Mouse (Mus musculus): ENCODE data around the gene Acat2. TPM values are rescaled to one million over a fixed set of nuclear protein-coding genes. Genes with fewer than 3 reads are reported as not detected.

Gene Acat2
- polyA plus RNA-seq, 1 experiment from 2014 or later, result 361 TPM

DNA sequence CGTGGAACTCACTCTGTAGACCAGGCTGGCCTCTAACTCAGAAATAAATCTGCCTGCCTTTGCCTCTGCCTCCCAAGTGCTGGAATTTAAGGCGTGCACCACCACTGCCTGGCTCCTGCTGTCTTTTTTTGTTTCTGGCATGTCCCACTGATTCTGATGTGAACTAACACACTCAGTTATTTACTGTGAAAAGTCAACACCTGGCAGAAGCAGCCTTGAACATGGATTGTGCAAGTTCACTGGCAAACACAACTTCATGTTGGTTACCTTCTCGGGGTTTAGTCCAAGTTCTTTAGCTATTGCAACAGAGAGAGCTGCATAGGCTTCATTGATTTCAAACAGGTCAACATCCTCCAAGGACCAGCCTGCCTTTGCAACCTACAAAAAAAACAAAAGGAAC is 35.5 kb downstream of the Acat2 start:
- 91% methylated on average over 3 of the region's 3 CpGs for WGBS
- Histone ChIP-seq H3K9ac (ENCODE audit: low read length) (no peak overlapping the region), H3K4me3 (ENCODE audit: low read depth, low read length) (no peak overlapping the region), H3K9me3 (ENCODE audit: control insufficient read depth, low read length) (no peaks in the 10 kb centered on the region), H3K4me1 (ENCODE audit: control insufficient read depth, insufficient read depth, low read length) (no peaks in the 10 kb centered on the region), H3K4me2 (ENCODE audit: low read depth) (no peak overlapping the region), H3K27me3 (ENCODE audit: control insufficient read depth, insufficient read depth, low read length) (no peaks in the 10 kb centered on the region), H3K36me3 (ENCODE audit: control insufficient read depth, insufficient read depth, low read length) (peaks cover 35% of the 10 kb centered on the region), H3K27ac (ENCODE audit: low read depth, low read length) (no peak overlapping the region)
- DNase-seq (ENCODE audit: low spot score) (no peak), ATAC-seq (ENCODE audit: insufficient read depth, low FRiP score, low TSS enrichment) (no peak)

DNA sequence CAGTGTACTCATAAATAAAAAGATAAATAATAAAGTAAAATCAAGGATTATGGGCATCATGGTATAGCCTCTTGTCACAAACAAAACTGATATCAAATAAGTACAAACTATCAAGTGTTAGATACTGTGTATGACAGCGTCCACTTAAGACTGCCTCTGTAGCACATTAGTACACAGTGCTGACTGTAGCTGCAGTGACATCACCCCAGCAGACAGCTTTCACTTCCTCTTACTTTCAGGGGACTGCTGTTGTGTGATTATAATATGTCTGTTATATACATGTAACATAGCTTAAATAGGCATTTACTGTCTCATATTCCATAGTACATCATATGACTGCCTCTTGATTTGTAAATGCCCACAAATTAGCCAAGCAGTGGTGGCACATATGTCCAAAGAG is 39.5 kb downstream of the Acat2 start:
- Histone ChIP-seq H3K36me3 (ENCODE audit: control insufficient read depth, insufficient read depth, low read length) (peaks cover 37% of the 10 kb centered on the region), H3K27me3 (ENCODE audit: control insufficient read depth, insufficient read depth, low read length) (no peaks in the 10 kb centered on the region), H3K27ac (ENCODE audit: low read depth, low read length) (no peak overlapping the region), H3K9ac (ENCODE audit: low read length) (no peak overlapping the region), H3K4me2 (ENCODE audit: low read depth) (no peak overlapping the region), H3K4me1 (ENCODE audit: control insufficient read depth, insufficient read depth, low read length) (no peaks in the 10 kb centered on the region; the same call in 1 of the 2 replicates), H3K9me3 (ENCODE audit: control insufficient read depth, low read length) (no peaks in the 10 kb centered on the region), H3K4me3 (ENCODE audit: low read depth, low read length) (no peak overlapping the region)
- ATAC-seq (ENCODE audit: insufficient read depth, low FRiP score, low TSS enrichment) (no peak), DNase-seq (ENCODE audit: low spot score) (no peak)
- WGBS, result 93% methylated on average over 1 of the region's 1 CpGs

DNA sequence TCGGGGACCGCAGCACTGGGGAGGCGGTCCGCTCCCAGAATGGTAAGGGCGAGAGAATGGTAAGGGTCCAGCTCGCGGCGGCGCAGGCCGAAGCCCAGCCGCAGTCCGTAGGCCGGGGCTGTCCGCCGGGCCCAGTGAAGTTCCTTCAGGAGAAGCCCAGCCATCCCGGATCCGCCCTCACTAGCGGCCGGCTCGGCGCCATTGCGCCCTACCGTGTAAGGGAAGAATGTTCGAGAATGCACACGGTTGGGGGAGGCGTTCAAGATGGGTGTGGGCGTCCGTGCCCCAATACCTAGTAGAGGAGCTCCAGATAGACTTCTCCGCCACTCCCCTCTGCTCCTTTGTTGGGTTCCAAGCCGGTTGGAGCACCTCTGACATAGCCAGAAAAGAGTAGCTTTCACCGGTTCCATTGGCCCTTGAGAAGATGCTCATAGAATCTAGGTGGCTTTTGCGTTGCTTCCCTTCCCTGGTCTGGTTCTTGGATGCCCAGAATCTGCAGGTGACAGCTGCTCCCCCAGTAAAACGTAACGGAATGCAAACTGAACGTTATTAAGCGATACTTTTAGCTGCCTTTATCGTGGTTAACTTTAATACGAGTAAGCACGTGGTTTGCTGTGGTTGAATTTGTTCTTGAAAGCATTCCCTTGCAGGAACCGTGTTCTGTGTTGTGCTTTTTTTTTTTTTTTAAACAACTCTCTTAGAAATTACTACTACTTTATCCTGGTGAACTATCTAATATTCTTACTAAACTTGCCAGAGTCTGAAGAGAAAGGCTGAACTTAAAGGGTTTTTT is 43.8 kb downstream of the Acat2 start:
- Histone ChIP-seq H3K4me1 (ENCODE audit: control insufficient read depth, insufficient read depth, low read length) (no peaks in the 10 kb centered on the region; the same call in 1 of the 2 replicates), H3K36me3 (ENCODE audit: control insufficient read depth, insufficient read depth, low read length) (peaks cover 16% of the 10 kb centered on the region), H3K4me3 (ENCODE audit: low read depth, low read length) (peak overlapping the region; percentile 92), H3K4me2 (ENCODE audit: low read depth) (peak overlapping the region; percentile 49), H3K27me3 (ENCODE audit: control insufficient read depth, insufficient read depth, low read length) (no peaks in the 10 kb centered on the region), H3K9me3 (ENCODE audit: control insufficient read depth, low read length) (no peaks in the 10 kb centered on the region), H3K9ac (ENCODE audit: low read length) (peak overlapping the region; percentile 97), H3K27ac (ENCODE audit: low read depth, low read length) (peak overlapping the region; percentile 85)
- ATAC-seq (ENCODE audit: insufficient read depth, low FRiP score, low TSS enrichment) (peak; percentile 61), DNase-seq (ENCODE audit: low spot score) (no peak)
- WGBS, result under 1% methylated on average over 40 of the region's 40 CpGs

DNA sequence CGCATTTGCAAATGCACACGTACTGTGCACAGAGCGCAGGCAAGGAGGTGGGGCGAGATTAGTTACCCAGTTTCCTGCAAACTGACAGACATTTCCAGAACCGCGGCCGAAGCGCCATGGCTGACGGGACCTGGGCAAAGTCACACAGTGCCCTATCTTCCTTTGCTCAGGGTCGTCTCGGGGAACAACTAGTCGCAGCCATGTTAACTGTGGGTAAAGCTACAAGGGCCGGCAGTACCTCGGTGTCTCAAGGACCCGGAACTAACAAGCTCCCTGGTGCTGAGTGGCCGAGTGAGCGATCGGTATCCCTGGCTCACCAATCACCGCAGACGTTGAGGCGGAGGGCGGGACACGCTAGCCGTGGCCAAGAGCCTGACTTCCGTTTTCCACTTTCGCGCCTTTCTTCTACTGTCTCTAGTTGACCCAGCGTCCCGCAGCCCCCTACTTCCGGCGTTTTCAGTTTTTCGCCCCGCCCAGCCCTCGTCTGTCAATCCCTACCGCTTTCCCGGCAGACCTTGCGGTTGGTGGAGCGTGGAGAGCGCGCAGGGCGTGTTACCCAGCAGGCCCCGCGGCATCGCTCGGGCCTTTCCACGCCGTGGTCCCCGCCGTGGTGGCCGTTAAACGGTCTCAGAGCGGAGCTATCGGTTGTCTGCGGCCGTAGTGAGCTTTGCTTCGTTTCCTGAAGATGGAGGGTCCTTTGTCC is 44.5 kb downstream of the Acat2 start, which contains the start of gene Mrpl18:
TSS of gene Mrpl18 (minus strand) at position 465 of the 703 bp plus-strand sequence.
- under 1% methylated on average over 56 of the region's 56 CpGs for WGBS

DNA sequence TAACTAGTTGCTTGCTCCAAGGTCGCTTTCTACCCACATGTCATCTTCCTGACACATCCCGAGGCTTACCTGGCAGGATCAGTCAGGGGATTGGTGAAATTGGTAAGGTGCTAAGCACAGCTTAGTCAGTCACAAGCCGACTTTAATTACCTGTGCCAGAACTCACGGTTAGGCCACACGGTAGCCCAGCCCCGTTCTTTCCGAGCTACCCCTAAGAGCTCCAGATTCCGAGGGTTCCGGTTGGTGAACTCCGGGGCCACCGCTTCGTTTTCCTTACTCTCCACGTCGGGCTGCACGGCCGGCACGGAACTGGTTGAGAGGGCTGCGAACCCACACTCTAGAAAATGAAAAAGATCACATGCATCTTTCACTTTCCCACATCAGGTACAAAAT is 45.1 kb downstream of the Acat2 start, which contains the start of gene Tcp1:
TSS of gene Tcp1 (plus strand) at position 214 of the 393 bp plus-strand sequence.
- Histone ChIP-seq H3K4me1 (ENCODE audit: control insufficient read depth, insufficient read depth, low read length) (no peaks in the 10 kb centered on the region; the same call in 1 of the 2 replicates), H3K36me3 (ENCODE audit: control insufficient read depth, insufficient read depth, low read length) (peaks cover 13% of the 10 kb centered on the region), H3K27ac (ENCODE audit: low read depth, low read length) (peak within 1 kb of the TSS; percentile 85), H3K4me2 (ENCODE audit: low read depth) (peak within 1 kb of the TSS; percentile 86), H3K27me3 (ENCODE audit: control insufficient read depth, insufficient read depth, low read length) (no peaks in the 10 kb centered on the region), H3K9ac (ENCODE audit: low read length) (peak within 1 kb of the TSS; percentile 97), H3K9me3 (ENCODE audit: control insufficient read depth, low read length) (no peaks in the 10 kb centered on the region), H3K4me3 (ENCODE audit: low read depth, low read length) (peak within 1 kb of the TSS; percentile 92)
- DNase-seq (ENCODE audit: low spot score) (no peak), ATAC-seq (ENCODE audit: insufficient read depth, low FRiP score, low TSS enrichment) (peak; percentile 38; the same call in 1 of the 2 replicates)
- WGBS, result 1% methylated on average over 18 of the region's 18 CpGs

More for the DNA sequence above, 44.5 kb downstream of the Acat2 start, which contains the start of gene Mrpl18:
- ATAC-seq (ENCODE audit: insufficient read depth, low FRiP score, low TSS enrichment), result peak; percentile 99
- peak within 1 kb of the TSS; percentile 86 for H3K4me2 ChIP-seq (ENCODE audit: low read depth)
- H3K27me3 ChIP-seq (ENCODE audit: control insufficient read depth, insufficient read depth, low read length), result no peaks in the 10 kb centered on the region
- no peaks in the 10 kb centered on the region for H3K9me3 ChIP-seq (ENCODE audit: control insufficient read depth, low read length)
- H3K4me3 ChIP-seq (ENCODE audit: low read depth, low read length), result peak within 1 kb of the TSS; percentile 92
- DNase-seq (ENCODE audit: low spot score), result peak; percentile 99
- H3K36me3 ChIP-seq (ENCODE audit: control insufficient read depth, insufficient read depth, low read length), result peaks cover 13% of the 10 kb centered on the region
- H3K27ac ChIP-seq (ENCODE audit: low read depth, low read length), result peak within 1 kb of the TSS; percentile 85
- no peaks in the 10 kb centered on the region; the same call in 1 of the 2 replicates for H3K4me1 ChIP-seq (ENCODE audit: control insufficient read depth, insufficient read depth, low read length)
- peak within 1 kb of the TSS; percentile 97 for H3K9ac ChIP-seq (ENCODE audit: low read length)

DNA sequence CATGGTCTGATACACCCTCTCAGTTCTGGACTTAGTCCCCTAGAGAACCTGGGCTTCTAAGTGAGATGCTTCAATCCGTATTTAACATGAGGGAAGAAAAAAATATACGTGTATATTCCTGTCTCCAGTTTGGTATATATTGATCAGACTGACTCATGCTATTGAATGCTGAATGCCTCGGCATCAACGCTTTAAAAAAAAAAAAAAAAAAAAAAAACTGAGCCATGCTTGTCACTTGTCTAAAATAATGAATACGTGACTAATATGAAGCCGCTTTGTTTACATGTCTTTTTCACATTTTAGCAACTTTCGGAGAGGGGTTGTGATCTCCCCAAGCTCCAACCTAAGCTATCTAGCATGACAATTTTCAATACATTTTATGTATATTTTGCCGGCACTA is 50.2 kb downstream of the Acat2 start:
- DNase-seq (ENCODE audit: low spot score), result no peak
- WGBS, result 90% methylated on average over 8 of the region's 8 CpGs
- H3K36me3 ChIP-seq (ENCODE audit: control insufficient read depth, insufficient read depth, low read length), result peaks cover 7% of the 10 kb centered on the region

DNA sequence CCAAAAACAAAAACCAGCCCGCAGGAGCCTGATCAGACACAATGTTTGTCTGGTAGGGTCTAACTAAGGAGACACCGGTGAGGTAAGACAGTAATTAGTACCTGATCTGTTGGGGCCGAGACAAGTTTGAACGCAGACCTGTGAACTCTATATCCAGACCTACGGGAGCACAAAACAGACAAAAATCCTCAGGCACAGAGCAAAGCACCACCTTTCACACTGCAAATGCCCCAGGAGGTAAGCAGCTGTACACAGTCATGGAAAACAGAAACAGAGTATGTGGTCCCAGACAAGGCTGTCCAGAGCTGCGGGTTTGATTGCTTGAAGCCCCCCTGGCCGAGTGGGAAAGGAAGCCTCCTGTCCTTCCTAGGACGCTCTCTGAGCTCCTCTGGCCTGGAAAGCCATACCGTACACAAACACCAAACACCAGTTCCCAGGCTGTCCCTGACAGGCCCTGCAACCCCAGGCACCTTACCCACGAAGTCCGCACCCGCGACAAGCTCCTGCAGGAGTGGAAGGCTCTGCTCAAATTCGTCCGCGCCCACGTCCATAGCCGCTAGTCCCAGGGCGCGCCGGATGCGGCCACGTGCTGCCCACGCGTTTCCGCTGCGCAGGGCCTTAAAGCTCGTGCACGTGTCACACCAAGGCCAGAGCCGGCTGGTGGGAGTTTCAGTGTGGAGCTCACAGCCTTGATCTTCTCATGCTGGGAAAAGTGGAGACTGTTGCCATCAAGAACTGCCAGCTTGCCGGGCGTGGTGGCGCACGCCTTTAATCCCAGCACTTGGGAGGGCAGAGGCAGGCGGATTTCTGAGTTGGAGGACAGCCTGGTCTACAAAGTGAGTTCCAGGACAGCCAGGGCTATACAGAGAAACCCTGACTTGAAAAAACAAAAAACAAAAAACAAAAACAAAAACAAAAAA is 50.9 kb downstream of the Acat2 start, which contains the start of gene Pnldc1:
TSS of gene Pnldc1 (minus strand) at position 870 of the 920 bp plus-strand sequence.
- H3K27ac ChIP-seq (ENCODE audit: low read depth, low read length), result no peak within 1 kb of the TSS
- no peak for ATAC-seq (ENCODE audit: insufficient read depth, low FRiP score, low TSS enrichment)

More for the DNA sequence above, 50.2 kb downstream of the Acat2 start:
- Histone ChIP-seq H3K9ac (ENCODE audit: low read length) (no peak overlapping the region), H3K27ac (ENCODE audit: low read depth, low read length) (no peak overlapping the region), H3K9me3 (ENCODE audit: control insufficient read depth, low read length) (no peaks in the 10 kb centered on the region), H3K27me3 (ENCODE audit: control insufficient read depth, insufficient read depth, low read length) (no peaks in the 10 kb centered on the region), H3K4me1 (ENCODE audit: control insufficient read depth, insufficient read depth, low read length) (no peaks in the 10 kb centered on the region; the same call in 1 of the 2 replicates), H3K4me3 (ENCODE audit: low read depth, low read length) (no peak overlapping the region), H3K4me2 (ENCODE audit: low read depth) (no peak overlapping the region)
- ATAC-seq (ENCODE audit: insufficient read depth, low FRiP score, low TSS enrichment), result no peak

GRCm38 (mm10) chr17:12906436-12906835 is 54.1 kb downstream of the Acat2 start:
- DNase-seq (ENCODE audit: low spot score) (no peak), ATAC-seq (ENCODE audit: insufficient read depth, low FRiP score, low TSS enrichment) (no peak)
- no peak overlapping the region for H3K4me2 ChIP-seq (ENCODE audit: low read depth)
- H3K27me3 ChIP-seq (ENCODE audit: control insufficient read depth, insufficient read depth, low read length), result no peaks in the 10 kb centered on the region
- no peaks in the 10 kb centered on the region for H3K4me1 ChIP-seq (ENCODE audit: control insufficient read depth, insufficient read depth, low read length)
- 89% methylated on average over 9 of the region's 9 CpGs for WGBS
- no peak overlapping the region for H3K4me3 ChIP-seq (ENCODE audit: low read depth, low read length)
- H3K9me3 ChIP-seq (ENCODE audit: control insufficient read depth, low read length), result no peaks in the 10 kb centered on the region
- no peak overlapping the region for H3K27ac ChIP-seq (ENCODE audit: low read depth, low read length)
- no peak overlapping the region for H3K9ac ChIP-seq (ENCODE audit: low read length)
- no peaks in the 10 kb centered on the region for H3K36me3 ChIP-seq (ENCODE audit: control insufficient read depth, insufficient read depth, low read length)

More for the DNA sequence above, 50.9 kb downstream of the Acat2 start, which contains the start of gene Pnldc1:
- H3K4me1 ChIP-seq (ENCODE audit: control insufficient read depth, insufficient read depth, low read length), result no peaks in the 10 kb centered on the region
- H3K27me3 ChIP-seq (ENCODE audit: control insufficient read depth, insufficient read depth, low read length), result no peaks in the 10 kb centered on the region
- H3K36me3 ChIP-seq (ENCODE audit: control insufficient read depth, insufficient read depth, low read length), result peaks cover 7% of the 10 kb centered on the region
- no peak within 1 kb of the TSS for H3K4me2 ChIP-seq (ENCODE audit: low read depth)
- no peaks in the 10 kb centered on the region for H3K9me3 ChIP-seq (ENCODE audit: control insufficient read depth, low read length)
- 77% methylated on average over 35 of the region's 35 CpGs for WGBS
- no peak for DNase-seq (ENCODE audit: low spot score)
- no peak within 1 kb of the TSS for H3K9ac ChIP-seq (ENCODE audit: low read length)
- no peak within 1 kb of the TSS for H3K4me3 ChIP-seq (ENCODE audit: low read depth, low read length)
